Mouse (Mus musculus): ENCODE results near the gene Pip4p1. TPM values are rescaled to one million over a fixed set of nuclear protein-coding genes. Genes with fewer than 3 reads are reported as not detected.

Gene Pip4p1
- total and polyA plus RNA-seq, 3 experiments: 18.1 to 35.5 (median 28.1) TPM

DNA sequence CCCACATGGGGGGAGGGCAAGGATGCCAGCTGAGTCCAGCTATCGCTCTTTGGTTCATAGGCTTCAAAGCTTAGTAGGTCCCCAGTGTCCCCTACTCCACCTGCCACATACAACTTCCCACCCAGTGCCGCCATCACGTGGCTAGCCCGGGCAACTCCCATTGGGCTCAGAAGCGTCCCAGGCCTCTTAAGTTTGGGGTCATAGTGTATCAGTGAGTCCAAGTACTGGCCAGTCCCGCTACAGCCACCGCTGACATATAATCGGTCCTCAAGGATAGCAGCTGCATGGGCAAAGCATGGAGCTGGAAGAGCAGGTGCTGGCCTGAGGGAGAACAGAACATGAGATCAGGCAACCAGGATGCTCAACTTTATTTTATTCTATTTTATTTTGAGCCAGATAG is 39.0 kb downstream of the Pip4p1 start:
- dilution Hi-C loops (cut with MboI; ENCODE audit: extremely low pct_ligation_motif_present, extremely low pct_unique_long_range_greater_than_20kb, low sequenced_read_pairs): no loop called here
- Histone ChIP-seq H3K9ac (ENCODE audit: insufficient read depth, low read depth) (no peak overlapping the region), H3K27me3 (replicated peaks) (no peaks in the 10 kb centered on the region), H3K79me2 (replicated peaks; ENCODE audit: control insufficient read depth, extremely low read depth, insufficient read depth, poor library complexity, severe bottlenecking) (no peaks in the 10 kb centered on the region), H3K36me3 (replicated peaks in 1 of 2; ENCODE audit: control insufficient read depth in 1 of 2, insufficient read depth in 1 of 2, low read length in 1 of 2) (no peaks in the 10 kb centered on the region), H3K27ac (ENCODE audit: insufficient read depth, low read depth) (no peak overlapping the region), H3K4me1 (ENCODE audit: control insufficient read depth in 1 of 2, insufficient read depth in 2 of 2) (peaks cover 0 to 6% of the 10 kb centered on the region in 2 experiments; a peak in 2 of 4 replicates), H3K4me3 (replicated peaks in 1 of 3; ENCODE audit: low read depth in 2 of 3, low read length in 2 of 3, poor library complexity in 1 of 3) (no peak overlapping the region), H3K4me2 (ENCODE audit: insufficient read depth, low read depth, poor library complexity, severe bottlenecking) (no peak overlapping the region), H3K9me3 (replicated peaks; ENCODE audit: low read length) (no peaks in the 10 kb centered on the region)
- in situ Hi-C loops (cut with MboI; ENCODE audit: low pct_ligation_motif_present, low pct_unique_long_range_greater_than_20kb, low sequenced_read_pairs): no loop called here
- TF ChIP-seq USF2 (conservative IDR thresholded peaks at IDR 0.05; ENCODE audit: low read depth, low read length) (no peak), MAX (IDR thresholded peaks at IDR 0.05; ENCODE audit: low read length) (no peak), ELF1 (IDR thresholded peaks at IDR 0.05; ENCODE audit: low read depth, low read length) (no peak), POLR2A (IDR thresholded peaks at IDR 0.05; ENCODE audit: low read depth, low read length) (no peak), SIN3A (IDR thresholded peaks at IDR 0.05; ENCODE audit: low read length) (no peak), NELFE (IDR thresholded peaks at IDR 0.05; ENCODE audit: low read depth, low read length) (no peak), IRF4 (IDR thresholded peaks at IDR 0.05; ENCODE audit: low read depth, low read length) (no peak), BHLHE40 (IDR thresholded peaks at IDR 0.05; ENCODE audit: low read depth, low read length) (no peak)
- no peak for DNase-seq (ENCODE audit: extremely low read depth)

DNA sequence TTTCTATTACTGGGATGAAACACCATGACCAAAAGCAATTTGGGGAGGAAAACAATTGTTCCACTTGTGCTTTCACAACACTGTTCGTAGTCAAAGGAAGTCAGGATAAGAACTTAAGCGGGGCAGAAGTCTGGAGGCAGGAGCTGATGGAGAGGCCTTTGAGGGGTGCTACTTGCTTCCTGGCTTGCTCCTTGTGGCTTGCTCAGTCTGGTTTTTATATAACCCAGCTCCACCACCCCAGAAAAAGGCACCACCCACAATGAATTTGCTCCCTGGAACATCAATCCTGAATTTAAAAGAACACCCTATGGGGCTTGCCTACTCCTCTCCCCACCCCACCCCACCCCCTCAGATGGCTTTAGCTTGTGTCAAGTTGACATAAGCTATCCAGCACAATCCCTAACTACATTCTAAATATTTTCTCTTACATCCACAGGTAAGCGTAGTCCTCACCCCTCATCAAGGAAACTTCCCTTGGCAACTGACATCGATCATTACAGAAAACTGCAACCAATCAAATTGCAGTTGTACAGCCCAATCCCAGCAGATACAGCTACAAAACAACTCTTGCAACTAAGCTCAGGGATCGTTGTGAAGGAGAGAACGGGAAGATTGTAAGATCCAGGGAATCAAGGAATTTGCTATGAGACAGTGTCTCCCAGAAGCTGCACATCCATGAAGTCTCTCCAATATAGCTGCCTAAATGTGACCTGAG is 54.3 kb downstream of the Pip4p1 start:
- Histone ChIP-seq H3K27me3 (replicated peaks) (no peaks in the 10 kb centered on the region), H3K9me3 (replicated peaks; ENCODE audit: low read length) (no peaks in the 10 kb centered on the region), H3K36me3 (replicated peaks in 1 of 2; ENCODE audit: control insufficient read depth in 1 of 2, insufficient read depth in 1 of 2, low read length in 1 of 2) (peaks cover 0 to 13% of the 10 kb centered on the region in 2 experiments), H3K9ac (ENCODE audit: insufficient read depth, low read depth) (no peak overlapping the region), H3K27ac (ENCODE audit: insufficient read depth, low read depth) (no peak overlapping the region), H3K79me2 (replicated peaks; ENCODE audit: control insufficient read depth, extremely low read depth, insufficient read depth, poor library complexity, severe bottlenecking) (no peaks in the 10 kb centered on the region; the same call in 1 of the 2 replicates), H3K4me1 (ENCODE audit: control insufficient read depth in 1 of 2, insufficient read depth in 2 of 2) (peaks cover 0 to 1% of the 10 kb centered on the region in 2 experiments; a peak in 2 of 4 replicates), H3K4me2 (ENCODE audit: insufficient read depth, low read depth, poor library complexity, severe bottlenecking) (no peak overlapping the region), H3K4me3 (replicated peaks in 1 of 3; ENCODE audit: low read depth in 2 of 3, low read length in 2 of 3, poor library complexity in 1 of 3) (no peak overlapping the region)
- in situ Hi-C loops (cut with MboI; ENCODE audit: low pct_ligation_motif_present, low pct_unique_long_range_greater_than_20kb, low sequenced_read_pairs): no loop called here
- dilution Hi-C loops (cut with MboI; ENCODE audit: extremely low pct_ligation_motif_present, extremely low pct_unique_long_range_greater_than_20kb, low sequenced_read_pairs): no loop called here
- no peak for DNase-seq (ENCODE audit: extremely low read depth)
- TF ChIP-seq SIN3A (IDR thresholded peaks at IDR 0.05; ENCODE audit: low read length) (no peak), MAFK (IDR thresholded peaks at IDR 0.05; ENCODE audit: insufficient replicate concordance, low read length) (no peak)

Other genes with a start within 250 kb of the Pip4p1 start
Only the 20 nearest of the 24 such genes appear.
- not detected in 2 replicates for gene Olfr749, start 185.8 kb downstream of the Pip4p1 start, total RNA-seq (2012; rRNA removed)
- gene Olfr749, start 185.8 kb downstream of the Pip4p1 start, total RNA-seq (2014; rRNA removed): not detected in 2 replicates
- gene Olfr749, start 185.8 kb downstream of the Pip4p1 start, polyA plus RNA-seq (2012; ENCODE audit: insufficient read length, low read depth): not detected in 2 replicates
- 53.4 and 57.8 TPM in 2 replicates for gene Ttc5, start 145.3 kb downstream of the Pip4p1 start, total RNA-seq (2012; rRNA removed)
- 65.0 and 72.1 TPM in 2 replicates for gene Ttc5, start 145.3 kb downstream of the Pip4p1 start, total RNA-seq (2014; rRNA removed)
- 44.3 and 44.5 TPM in 2 replicates for gene Ttc5, start 145.3 kb downstream of the Pip4p1 start, polyA plus RNA-seq (2012; ENCODE audit: insufficient read length, low read depth)
- gene Ccnb1ip1, start 123.1 kb downstream of the Pip4p1 start, total RNA-seq (2012; rRNA removed): 2.7 and 4.2 TPM in 2 replicates
- not detected in 2 replicates for gene Ccnb1ip1, start 123.1 kb downstream of the Pip4p1 start, total RNA-seq (2014; rRNA removed)
- gene Ccnb1ip1, start 123.1 kb downstream of the Pip4p1 start, polyA plus RNA-seq (2012; ENCODE audit: insufficient read length, low read depth): not detected in 2 replicates
- 55.9 and 64.6 TPM in 2 replicates for gene Parp2, start 123.0 kb downstream of the Pip4p1 start, total RNA-seq (2012; rRNA removed)
- 95.9 and 117 TPM in 2 replicates for gene Parp2, start 123.0 kb downstream of the Pip4p1 start, total RNA-seq (2014; rRNA removed)
- gene Parp2, start 123.0 kb downstream of the Pip4p1 start, polyA plus RNA-seq (2012; ENCODE audit: insufficient read length, low read depth): 82.3 and 90.9 TPM in 2 replicates
- gene Tep1, start 60.3 kb downstream of the Pip4p1 start, total RNA-seq (2012; rRNA removed): 12.2 and 14.7 TPM in 2 replicates
- 3.5 and 4.1 TPM in 2 replicates for gene Tep1, start 60.3 kb downstream of the Pip4p1 start, total RNA-seq (2014; rRNA removed)
- gene Tep1, start 60.3 kb downstream of the Pip4p1 start, polyA plus RNA-seq (2012; ENCODE audit: insufficient read length, low read depth): 12.9 and 14.0 TPM in 2 replicates
- not detected in 2 replicates for gene Klhl33, start 33.3 kb downstream of the Pip4p1 start, total RNA-seq (2012; rRNA removed)
- not detected in 2 replicates for gene Klhl33, start 33.3 kb downstream of the Pip4p1 start, total RNA-seq (2014; rRNA removed)
- gene Klhl33, start 33.3 kb downstream of the Pip4p1 start, polyA plus RNA-seq (2012; ENCODE audit: insufficient read length, low read depth): not detected in 2 replicates
- gene Osgep, start 6.0 kb downstream of the Pip4p1 start, total RNA-seq (2012; rRNA removed): 39.1 and 41.7 TPM in 2 replicates
- 88.7 and 90.4 TPM in 2 replicates for gene Osgep, start 6.0 kb downstream of the Pip4p1 start, total RNA-seq (2014; rRNA removed)
- gene Osgep, start 6.0 kb downstream of the Pip4p1 start, polyA plus RNA-seq (2012; ENCODE audit: insufficient read length, low read depth): 48.4 and 57.6 TPM in 2 replicates
- gene Apex1, start 5.9 kb downstream of the Pip4p1 start, total RNA-seq (2012; rRNA removed): 178 and 250 TPM in 2 replicates
- 417 and 427 TPM in 2 replicates for gene Apex1, start 5.9 kb downstream of the Pip4p1 start, total RNA-seq (2014; rRNA removed)
- gene Apex1, start 5.9 kb downstream of the Pip4p1 start, polyA plus RNA-seq (2012; ENCODE audit: insufficient read length, low read depth): 353 and 354 TPM in 2 replicates
- gene Pnp, start 226 bp upstream of the Pip4p1 start, total RNA-seq (2012; rRNA removed): 99.3 and 113 TPM in 2 replicates
- gene Pnp, start 226 bp upstream of the Pip4p1 start, total RNA-seq (2014; rRNA removed): 118 and 128 TPM in 2 replicates
- 65.9 and 80.0 TPM in 2 replicates for gene Pnp, start 226 bp upstream of the Pip4p1 start, polyA plus RNA-seq (2012; ENCODE audit: insufficient read length, low read depth)
- not detected in 2 replicates for gene Gm49342, start 13.7 kb upstream of the Pip4p1 start, total RNA-seq (2012; rRNA removed)
- 108 and 120 TPM in 2 replicates for gene Gm49342, start 13.7 kb upstream of the Pip4p1 start, total RNA-seq (2014; rRNA removed)
- 50.6 and 100 TPM in 2 replicates for gene Gm49342, start 13.7 kb upstream of the Pip4p1 start, polyA plus RNA-seq (2012; ENCODE audit: insufficient read length, low read depth)
- 0.21 TPM in 2 replicates for gene Pnp2, start 25.1 kb upstream of the Pip4p1 start, total RNA-seq (2012; rRNA removed)
- gene Pnp2, start 25.1 kb upstream of the Pip4p1 start, total RNA-seq (2014; rRNA removed): 0.43 TPM in 1 of 2 replicates, not detected in the other
- gene Pnp2, start 25.1 kb upstream of the Pip4p1 start, polyA plus RNA-seq (2012; ENCODE audit: insufficient read length, low read depth): 0.91 TPM in 1 of 2 replicates, not detected in the other
- gene Rnase10, start 76.9 kb upstream of the Pip4p1 start, total RNA-seq (2012; rRNA removed): not detected in 2 replicates
- not detected in 2 replicates for gene Rnase10, start 76.9 kb upstream of the Pip4p1 start, total RNA-seq (2014; rRNA removed)
- not detected in 2 replicates for gene Rnase10, start 76.9 kb upstream of the Pip4p1 start, polyA plus RNA-seq (2012; ENCODE audit: insufficient read length, low read depth)
- not detected in 2 replicates for gene Rnase9, start 111.0 kb upstream of the Pip4p1 start, total RNA-seq (2012; rRNA removed)
- gene Rnase9, start 111.0 kb upstream of the Pip4p1 start, total RNA-seq (2014; rRNA removed): not detected in 2 replicates
- not detected in 2 replicates for gene Rnase9, start 111.0 kb upstream of the Pip4p1 start, polyA plus RNA-seq (2012; ENCODE audit: insufficient read length, low read depth)
- not detected in 2 replicates for gene Rnase11, start 119.3 kb upstream of the Pip4p1 start, total RNA-seq (2012; rRNA removed)
- not detected in 2 replicates for gene Rnase11, start 119.3 kb upstream of the Pip4p1 start, total RNA-seq (2014; rRNA removed)
- not detected in 2 replicates for gene Rnase11, start 119.3 kb upstream of the Pip4p1 start, polyA plus RNA-seq (2012; ENCODE audit: insufficient read length, low read depth)
- gene Rnase12, start 126.8 kb upstream of the Pip4p1 start, total RNA-seq (2012; rRNA removed): 0.38 and 0.55 TPM in 2 replicates
- not detected in 2 replicates for gene Rnase12, start 126.8 kb upstream of the Pip4p1 start, total RNA-seq (2014; rRNA removed)
- gene Rnase12, start 126.8 kb upstream of the Pip4p1 start, polyA plus RNA-seq (2012; ENCODE audit: insufficient read length, low read depth): not detected in 2 replicates
- not detected in 2 replicates for gene Olfr750, start 143.6 kb upstream of the Pip4p1 start, total RNA-seq (2012; rRNA removed)
- gene Olfr750, start 143.6 kb upstream of the Pip4p1 start, total RNA-seq (2014; rRNA removed): not detected in 2 replicates
- gene Olfr750, start 143.6 kb upstream of the Pip4p1 start, polyA plus RNA-seq (2012; ENCODE audit: insufficient read length, low read depth): not detected in 2 replicates
- gene Rnase4, start 160.2 kb upstream of the Pip4p1 start, total RNA-seq (2012; rRNA removed): 0.92 and 1.9 TPM in 2 replicates
- gene Rnase4, start 160.2 kb upstream of the Pip4p1 start, total RNA-seq (2014; rRNA removed): 1.8 and 2.5 TPM in 2 replicates
- gene Rnase4, start 160.2 kb upstream of the Pip4p1 start, polyA plus RNA-seq (2012; ENCODE audit: insufficient read length, low read depth): 1.1 and 1.6 TPM in 2 replicates
- 1.6 and 2.2 TPM in 2 replicates for gene Ang, start 160.3 kb upstream of the Pip4p1 start, total RNA-seq (2012; rRNA removed)
- gene Ang, start 160.3 kb upstream of the Pip4p1 start, total RNA-seq (2014; rRNA removed): 0.44 and 1.2 TPM in 2 replicates
- gene Ang, start 160.3 kb upstream of the Pip4p1 start, polyA plus RNA-seq (2012; ENCODE audit: insufficient read length, low read depth): 0.97 and 1.2 TPM in 2 replicates
- not detected in 2 replicates for gene Eddm3b, start 183.6 kb upstream of the Pip4p1 start, total RNA-seq (2012; rRNA removed)
- gene Eddm3b, start 183.6 kb upstream of the Pip4p1 start, total RNA-seq (2014; rRNA removed): not detected in 2 replicates
- gene Eddm3b, start 183.6 kb upstream of the Pip4p1 start, polyA plus RNA-seq (2012; ENCODE audit: insufficient read length, low read depth): not detected in 2 replicates
- gene Rnase6, start 193.1 kb upstream of the Pip4p1 start, total RNA-seq (2012; rRNA removed): 15.6 and 18.3 TPM in 2 replicates
- gene Rnase6, start 193.1 kb upstream of the Pip4p1 start, total RNA-seq (2014; rRNA removed): 35.1 and 38.2 TPM in 2 replicates
- gene Rnase6, start 193.1 kb upstream of the Pip4p1 start, polyA plus RNA-seq (2012; ENCODE audit: insufficient read length, low read depth): 15.3 and 16.4 TPM in 2 replicates

Data from CH12.LX (cell line).